Mouse (Mus musculus) midbrain, embryonic 13.5 days (tissue): ENCODE measurements at regions not wholly inside any gene's neighbourhood (a gene's known extent, or its start where the extent isn't known, plus 50 kb on each side); places are given as distances from the start of the nearest gene placed in this dataset.

Experiments
- ATAC-seq: fragments of 200-750 bp; cut with Nextera tagmentation; 2 replicates; pipeline ENCODE4 v1.8.0; 2017; ENCODE audit warnings: mild to moderate bottlenecking, moderate TSS enrichment, moderate library complexity
- H3K27ac ChIP-seq: fragments of 300-500 bp; sonication (generic); 2 replicates; pipeline ENCODE4 v1.5.1; 2015; ENCODE audit warnings: inconsistent platforms, mild to moderate bottlenecking, moderate library complexity
- H3K27me3 ChIP-seq: fragments of 300-500 bp; sonication (generic); 2 replicates; pipeline ENCODE4 v1.6.1; 2015; ENCODE audit warnings: mild to moderate bottlenecking, inconsistent platforms
- H3K36me3 ChIP-seq: fragments of 300-500 bp; sonication (generic); 2 replicates; pipeline ENCODE4 v1.6.1; 2015; ENCODE audit warnings: mild to moderate bottlenecking, inconsistent platforms
- H3K4me1 ChIP-seq: fragments of 300-500 bp; sonication (generic); replicated peaks from 2 replicates; pipeline ENCODE4 v1.6.1; 2015; ENCODE audit warnings: inconsistent platforms
- H3K4me2 ChIP-seq: fragments of 300-500 bp; sonication (generic); replicated peaks from 2 replicates; pipeline ENCODE4 v1.6.1; 2015; ENCODE audit warnings: moderate library complexity, mild to moderate bottlenecking, inconsistent platforms
- H3K4me3 ChIP-seq: fragments of 300-500 bp; sonication (generic); replicated peaks from 2 replicates; pipeline ENCODE4 v1.5.1; 2015; ENCODE audit warnings: mild to moderate bottlenecking, inconsistent platforms
- H3K9ac ChIP-seq: fragments of 300-500 bp; sonication (generic); replicated peaks from 2 replicates; pipeline ENCODE4 v1.6.1; 2015; ENCODE audit warnings: mild to moderate bottlenecking, inconsistent platforms
- H3K9me3 ChIP-seq: fragments of 300-500 bp; sonication (generic); 2 replicates; pipeline ENCODE4 v1.6.1; 2016; ENCODE audit warnings: mild to moderate bottlenecking, inconsistent platforms
- WGBS: fragments of 180-500 bp; shearing (Covaris S2); methylation state at CpG from one replicate; pipeline ENCODE4 v1.1.7; 2015; 5-methylcytosine and 5-hydroxymethylcytosine counted together

DNA sequence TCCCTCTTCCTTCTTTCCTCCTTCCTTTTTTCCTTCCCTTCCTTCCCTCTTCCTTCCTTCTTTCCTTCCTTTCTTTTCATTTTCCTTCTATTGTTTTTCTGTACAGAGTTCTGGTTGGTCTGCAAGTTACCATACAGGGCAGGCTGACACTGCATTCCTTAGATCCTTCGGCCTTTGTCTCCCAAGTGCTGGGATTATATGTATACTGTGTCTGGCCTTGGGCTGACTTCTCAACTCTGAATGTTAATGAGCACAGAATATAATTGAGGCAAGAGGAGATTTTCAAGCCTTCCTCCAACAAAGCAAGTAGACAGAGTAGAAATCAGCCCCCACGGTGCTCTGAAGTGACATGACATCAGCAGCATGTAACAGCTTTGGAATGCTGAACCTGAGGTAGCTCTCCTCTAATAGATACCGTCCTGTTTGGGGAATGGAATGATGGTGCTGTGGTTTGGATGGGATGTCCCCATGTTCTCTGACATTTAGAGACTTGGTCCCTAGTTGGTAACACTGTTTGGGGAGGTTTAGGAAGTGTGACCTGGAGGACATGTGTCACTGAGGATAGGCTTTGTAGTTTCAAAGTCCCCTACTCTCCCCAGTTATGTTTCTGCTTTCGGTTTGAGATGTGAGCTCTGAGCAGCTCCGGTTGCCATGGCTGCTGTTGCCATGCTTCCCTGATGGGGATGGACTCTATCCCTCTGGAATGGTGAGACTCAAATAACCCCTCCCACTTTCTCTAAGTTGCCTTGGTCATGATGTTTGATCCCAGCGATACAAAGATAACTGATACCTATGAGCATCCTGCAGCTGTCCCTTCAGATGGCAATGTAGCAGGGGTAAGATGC lies 178.1 kb downstream of the Dact1 start:
- no peak overlapping the region; the same call in 1 of the 2 replicates for H3K4me2 ChIP-seq
- H3K4me3 ChIP-seq, result no peak overlapping the region
- H3K27me3 ChIP-seq, result 0 out of 2 replicates have a peak, but pooled peaks cover 2% of the 10 kb centered on the region
- H3K4me1 ChIP-seq, result peaks cover 12% of the 10 kb centered on the region
- H3K9me3 ChIP-seq, result no peaks in the 10 kb centered on the region
- H3K9ac ChIP-seq, result no peak overlapping the region
- WGBS, result 32% methylated on average over 6 of the region's 6 CpGs
- H3K27ac ChIP-seq, result peak overlapping the region; percentile 60; the same call in 1 of the 2 replicates
- no peaks in the 10 kb centered on the region for H3K36me3 ChIP-seq
- ATAC-seq, result peak; percentile 70; the same call in 1 of the 2 replicates

DNA sequence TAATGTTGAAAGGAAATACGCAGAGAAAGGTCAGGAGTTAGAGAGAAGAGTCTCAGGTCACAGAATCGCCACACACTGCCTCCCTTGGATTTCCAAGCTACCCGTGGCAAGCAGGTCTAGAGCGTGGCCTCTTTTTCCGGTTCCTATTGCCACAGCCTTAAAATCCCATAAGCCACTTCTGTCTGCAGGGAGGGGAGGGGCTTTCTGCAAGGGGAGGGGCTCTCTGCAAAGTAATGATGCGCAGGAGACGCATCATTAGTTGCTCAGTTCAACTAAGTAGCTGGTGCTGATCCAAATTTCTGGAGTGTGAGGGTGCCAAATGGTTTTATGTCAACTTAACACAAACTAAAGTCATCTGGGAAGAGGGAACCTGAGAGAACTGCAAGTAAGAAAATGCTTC lies 179.6 kb downstream of the Dact1 start:
- Histone ChIP-seq H3K36me3 (no peaks in the 10 kb centered on the region), H3K27me3 (no peaks in the 10 kb centered on the region), H3K27ac (no peak overlapping the region), H3K4me1 (peaks cover 16% of the 10 kb centered on the region), H3K9me3 (no peaks in the 10 kb centered on the region), H3K4me3 (no peak overlapping the region), H3K9ac (no peak overlapping the region), H3K4me2 (no peak overlapping the region)
- WGBS, result 90% methylated on average over 7 of the region's 7 CpGs
- ATAC-seq, result no peak

DNA sequence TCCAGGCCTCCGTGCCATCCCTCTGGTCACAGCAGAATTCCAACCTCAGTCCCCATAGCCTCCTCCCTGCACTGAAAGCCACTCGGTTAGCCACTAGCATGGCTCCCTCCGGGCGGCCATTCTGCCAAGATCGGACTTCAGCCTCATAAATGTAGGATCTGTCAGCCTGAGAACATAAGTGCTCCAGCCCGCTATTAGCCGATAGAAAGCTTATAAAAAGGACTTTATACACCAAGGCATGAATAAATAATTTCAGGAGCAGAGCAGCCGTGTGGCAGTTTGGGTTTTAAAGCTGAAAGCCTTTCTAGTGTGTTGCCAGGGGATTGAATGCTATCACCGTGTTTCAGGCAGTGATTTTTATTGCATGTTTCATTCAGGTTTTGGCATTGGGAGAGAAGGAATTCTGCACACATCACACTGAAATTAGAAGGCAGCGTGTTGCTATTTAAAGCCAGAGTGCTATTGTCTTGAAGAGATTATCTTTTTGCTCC lies 185.2 kb downstream of the Dact1 start:
- no peaks in the 10 kb centered on the region for H3K36me3 ChIP-seq
- no peaks in the 10 kb centered on the region for H3K9me3 ChIP-seq
- no peaks in the 10 kb centered on the region for H3K27me3 ChIP-seq
- no peak overlapping the region for H3K4me3 ChIP-seq
- 0 out of 2 replicates have a peak overlapping the region, but pooled peaks have one; percentile 12 for H3K9ac ChIP-seq
- peak; percentile 70 for ATAC-seq
- WGBS, result 38% methylated on average over 10 of the region's 10 CpGs
- peak overlapping the region; percentile 39 for H3K4me2 ChIP-seq
- peak overlapping the region; percentile 86 for H3K27ac ChIP-seq
- H3K4me1 ChIP-seq, result peaks cover 19% of the 10 kb centered on the region

DNA sequence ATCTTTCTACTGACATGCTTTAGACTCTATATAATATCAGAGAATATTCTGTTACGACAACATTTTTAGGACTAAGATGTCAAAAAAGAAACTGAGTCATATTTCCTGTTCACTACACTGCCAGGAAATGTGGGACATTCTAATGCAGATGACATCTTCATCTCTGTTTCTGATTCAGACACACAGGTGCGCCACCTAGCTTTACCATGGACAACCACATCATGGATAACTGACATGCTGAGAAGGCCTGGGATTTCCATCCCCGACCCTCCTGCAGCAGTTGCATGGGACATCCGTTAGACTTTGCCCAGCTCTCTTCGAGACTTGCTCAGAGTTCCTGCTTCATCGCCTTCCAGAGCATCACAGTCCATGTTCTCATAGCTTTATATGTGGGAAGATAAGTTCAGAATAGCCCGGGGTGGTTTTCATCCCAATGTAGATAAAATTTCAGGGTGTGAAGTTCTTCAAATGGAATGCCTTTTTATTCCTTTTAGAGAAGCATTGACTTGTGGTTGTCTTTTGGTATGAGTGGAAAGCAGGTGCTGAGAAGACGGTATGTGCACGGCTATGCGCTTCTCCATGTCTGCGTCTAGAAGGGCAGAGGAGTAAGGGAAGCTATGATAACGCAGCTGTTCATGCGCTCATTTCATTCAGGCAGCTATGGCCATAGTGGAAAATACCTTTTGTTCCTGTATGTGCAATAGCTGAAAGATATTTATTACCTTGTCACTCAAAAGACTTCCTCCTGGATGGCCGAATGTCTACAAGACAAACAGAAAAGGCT lies 188.8 kb downstream of the Dact1 start:
- peaks cover 23% of the 10 kb centered on the region for H3K4me1 ChIP-seq
- WGBS, result 77% methylated on average over 14 of the region's 14 CpGs
- H3K9ac ChIP-seq, result no peak overlapping the region
- no peaks in the 10 kb centered on the region for H3K36me3 ChIP-seq
- no peak overlapping the region for H3K4me2 ChIP-seq
- no peak overlapping the region for H3K27ac ChIP-seq
- H3K9me3 ChIP-seq, result no peaks in the 10 kb centered on the region
- no peak for ATAC-seq
- H3K4me3 ChIP-seq, result no peak overlapping the region
- H3K27me3 ChIP-seq, result no peaks in the 10 kb centered on the region

DNA sequence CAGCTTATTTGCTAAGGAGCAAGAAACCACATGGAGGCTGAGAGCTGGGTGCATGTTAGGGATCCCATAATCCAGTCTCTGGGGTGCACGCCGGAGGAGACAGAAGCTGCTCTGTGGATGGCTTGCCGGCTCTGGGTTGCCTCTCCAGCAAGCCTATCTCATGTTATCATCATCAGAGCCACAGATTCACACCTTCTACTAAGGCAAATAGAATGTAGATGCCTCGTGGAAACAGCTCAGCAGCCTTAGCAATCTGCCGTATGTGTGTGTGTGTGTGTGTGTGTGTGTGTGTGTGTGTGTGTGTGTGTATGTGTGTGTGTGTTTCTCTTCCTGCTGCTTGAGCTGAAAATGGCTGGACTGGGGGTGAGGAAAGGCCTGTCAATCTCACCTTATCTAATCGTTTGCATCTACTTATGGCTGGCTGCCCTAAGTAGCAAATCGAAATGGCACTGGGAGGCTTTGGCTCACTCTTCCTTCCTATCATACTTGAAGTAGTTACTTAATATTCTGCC lies 191.7 kb downstream of the Dact1 start:
- Histone ChIP-seq H3K27me3 (no peaks in the 10 kb centered on the region), H3K27ac (0 out of 2 replicates have a peak overlapping the region, but pooled peaks have one; percentile 25), H3K9me3 (no peaks in the 10 kb centered on the region), H3K36me3 (no peaks in the 10 kb centered on the region), H3K4me1 (peaks cover 4% of the 10 kb centered on the region; the same call in 1 of the 2 replicates), H3K9ac (no peak overlapping the region), H3K4me2 (no peak overlapping the region), H3K4me3 (no peak overlapping the region)
- ATAC-seq, result no peak
- WGBS, result 55% methylated on average over 7 of the region's 7 CpGs

DNA sequence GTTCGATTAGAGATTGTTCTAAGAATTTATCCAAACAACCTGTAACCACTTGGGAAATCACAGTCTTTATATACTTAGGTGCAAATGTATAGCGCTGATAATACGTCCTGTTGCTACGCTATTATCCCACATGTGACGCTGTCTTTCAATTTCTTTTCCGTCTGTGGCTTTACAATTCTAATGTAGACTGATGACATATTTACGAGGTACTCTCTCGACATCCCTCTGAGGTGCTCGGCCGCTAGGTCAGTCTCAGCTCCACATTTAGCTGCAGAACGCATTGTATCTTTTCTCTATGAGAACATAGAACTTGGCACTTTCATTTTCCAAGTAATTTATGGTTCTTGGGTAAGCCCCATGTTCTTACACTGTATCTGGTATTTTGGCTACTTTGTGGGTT lies 193.6 kb downstream of the Dact1 start:
- no peaks in the 10 kb centered on the region for H3K9me3 ChIP-seq
- no peak overlapping the region for H3K27ac ChIP-seq
- peaks cover 4% of the 10 kb centered on the region; the same call in 1 of the 2 replicates for H3K4me1 ChIP-seq
- no peaks in the 10 kb centered on the region for H3K27me3 ChIP-seq
- H3K4me3 ChIP-seq, result no peak overlapping the region
- no peak overlapping the region for H3K9ac ChIP-seq
- H3K36me3 ChIP-seq, result no peaks in the 10 kb centered on the region
- no peak overlapping the region for H3K4me2 ChIP-seq
- WGBS, result 78% methylated on average over 11 of the region's 11 CpGs
- ATAC-seq, result no peak

DNA sequence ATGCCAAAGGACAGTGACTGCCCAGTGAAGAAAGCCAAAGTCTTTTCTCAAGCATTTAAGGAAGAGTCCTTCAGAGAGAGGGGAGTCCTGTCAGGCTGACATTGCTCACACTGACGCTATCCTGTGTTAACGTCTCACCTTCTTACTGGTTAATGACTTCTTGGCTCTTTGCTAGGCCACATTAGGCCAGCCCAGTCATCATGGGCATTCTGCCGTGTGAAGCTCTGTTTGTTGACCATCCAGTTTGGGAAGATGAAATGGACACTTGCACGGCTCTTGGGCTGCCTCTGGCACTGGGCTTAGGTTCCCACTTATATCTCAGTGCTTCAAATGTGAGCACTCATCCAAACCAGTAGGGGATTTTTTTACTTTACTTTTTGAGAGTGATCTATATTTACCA lies 196.5 kb downstream of the Dact1 start:
- 77% methylated on average over 4 of the region's 4 CpGs for whole genome bisulfite sequencing
- H3K4me2 ChIP-seq, result no peak overlapping the region
- H3K36me3 ChIP-seq, result no peaks in the 10 kb centered on the region
- no peak for ATAC-seq
- peaks cover 2% of the 10 kb centered on the region; the same call in 1 of the 2 replicates for H3K4me1 ChIP-seq
- no peak overlapping the region for H3K9ac ChIP-seq
- no peaks in the 10 kb centered on the region for H3K27me3 ChIP-seq
- no peak overlapping the region for H3K27ac ChIP-seq
- H3K4me3 ChIP-seq, result no peak overlapping the region
- no peaks in the 10 kb centered on the region for H3K9me3 ChIP-seq

DNA sequence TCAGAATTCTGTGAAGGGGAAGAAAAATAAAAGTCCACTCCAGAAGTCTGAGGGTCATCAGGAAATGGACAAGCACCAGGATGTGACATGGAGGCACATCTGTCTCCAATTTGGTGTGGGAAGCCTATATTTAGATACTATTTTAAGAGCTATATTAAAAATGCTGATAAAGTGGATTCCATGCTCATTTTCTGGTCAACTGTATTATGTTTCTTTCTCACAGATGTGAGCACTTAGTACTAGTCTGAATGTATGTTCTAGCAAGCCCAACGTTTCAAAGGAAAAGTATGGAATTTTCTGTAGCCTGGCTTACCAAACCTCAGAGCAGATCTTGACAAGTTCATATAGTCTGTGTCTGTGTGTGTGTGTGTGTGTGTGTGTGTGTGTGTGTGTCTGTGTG lies 197.0 kb downstream of the Dact1 start:
- ATAC-seq, result no peak
- no peak overlapping the region for H3K27ac ChIP-seq
- no peak overlapping the region for H3K4me2 ChIP-seq
- H3K27me3 ChIP-seq, result no peaks in the 10 kb centered on the region
- no peaks in the 10 kb centered on the region for H3K4me1 ChIP-seq
- WGBS, result 93% methylated on average over 1 of the region's 1 CpGs
- no peaks in the 10 kb centered on the region for H3K36me3 ChIP-seq
- no peak overlapping the region for H3K9ac ChIP-seq
- H3K9me3 ChIP-seq, result no peaks in the 10 kb centered on the region
- no peak overlapping the region for H3K4me3 ChIP-seq

DNA sequence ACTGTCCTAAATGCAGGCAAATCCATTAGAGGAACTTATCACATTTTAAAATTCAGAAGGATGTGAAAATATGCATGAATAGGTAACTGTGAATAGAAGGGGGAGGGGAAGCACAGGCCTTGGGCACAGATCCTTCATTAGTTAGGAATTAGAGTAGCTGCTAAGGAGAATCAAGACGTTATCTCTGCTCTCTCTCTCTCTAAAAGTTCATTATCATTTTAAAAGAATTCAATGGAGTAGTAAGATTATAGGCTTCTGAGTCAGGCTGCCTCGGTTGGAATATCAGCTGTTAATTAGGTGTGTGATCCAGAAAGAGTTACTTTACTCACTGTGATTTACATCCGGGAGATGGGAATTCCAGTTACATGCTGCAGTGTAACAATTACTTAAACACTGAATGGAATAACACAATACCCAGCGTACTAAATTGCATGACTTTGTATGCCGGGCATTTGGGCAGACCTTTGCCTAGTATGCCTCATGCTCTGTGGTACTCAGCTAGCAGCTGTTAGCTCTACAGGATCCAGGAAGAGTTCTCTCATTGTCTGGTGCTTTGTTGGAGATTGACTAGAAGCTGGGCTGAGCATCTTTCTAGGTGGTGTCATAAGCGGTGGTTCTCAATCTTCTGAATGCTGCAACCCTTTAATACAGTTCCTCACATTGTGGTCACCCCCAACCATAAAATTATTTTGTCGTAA lies 203.4 kb downstream of the Dact1 start:
- peak overlapping the region; percentile 33 for H3K27ac ChIP-seq
- H3K4me3 ChIP-seq, result no peak overlapping the region
- peaks cover 11% of the 10 kb centered on the region for H3K4me1 ChIP-seq
- no peak for ATAC-seq
- no peak overlapping the region for H3K9ac ChIP-seq
- H3K27me3 ChIP-seq, result no peaks in the 10 kb centered on the region
- H3K4me2 ChIP-seq, result no peak overlapping the region
- WGBS, result 40% methylated on average over 7 of the region's 7 CpGs
- no peaks in the 10 kb centered on the region for H3K9me3 ChIP-seq
- H3K36me3 ChIP-seq, result no peaks in the 10 kb centered on the region

DNA sequence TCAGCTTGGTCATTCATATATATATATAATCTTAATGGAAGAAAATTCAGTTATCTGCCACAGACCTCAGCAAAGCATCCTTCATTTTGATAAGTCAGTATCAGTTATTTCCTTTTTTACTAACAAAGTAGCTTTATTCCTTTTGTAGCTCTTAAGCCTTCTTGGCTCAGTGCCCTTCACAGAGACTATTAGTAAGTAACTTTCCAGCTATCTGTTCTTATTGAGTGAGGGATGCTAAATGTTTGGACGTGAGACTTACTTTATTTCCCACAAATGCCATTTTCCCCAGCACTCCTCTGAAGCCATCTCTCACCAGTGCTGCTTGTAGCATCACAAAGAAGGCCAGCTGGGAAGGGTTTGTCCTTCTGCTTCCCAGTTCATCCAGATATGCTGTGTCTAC lies 209.8 kb downstream of the Dact1 start:
- Histone ChIP-seq H3K4me2 (no peak overlapping the region), H3K27me3 (no peaks in the 10 kb centered on the region), H3K4me1 (0 out of 2 replicates have a peak, but pooled peaks cover 4% of the 10 kb centered on the region), H3K36me3 (no peaks in the 10 kb centered on the region), H3K4me3 (no peak overlapping the region), H3K27ac (no peak overlapping the region), H3K9ac (no peak overlapping the region), H3K9me3 (no peaks in the 10 kb centered on the region)
- WGBS, result 55% methylated on average over 1 of the region's 1 CpGs
- no peak for ATAC-seq

DNA sequence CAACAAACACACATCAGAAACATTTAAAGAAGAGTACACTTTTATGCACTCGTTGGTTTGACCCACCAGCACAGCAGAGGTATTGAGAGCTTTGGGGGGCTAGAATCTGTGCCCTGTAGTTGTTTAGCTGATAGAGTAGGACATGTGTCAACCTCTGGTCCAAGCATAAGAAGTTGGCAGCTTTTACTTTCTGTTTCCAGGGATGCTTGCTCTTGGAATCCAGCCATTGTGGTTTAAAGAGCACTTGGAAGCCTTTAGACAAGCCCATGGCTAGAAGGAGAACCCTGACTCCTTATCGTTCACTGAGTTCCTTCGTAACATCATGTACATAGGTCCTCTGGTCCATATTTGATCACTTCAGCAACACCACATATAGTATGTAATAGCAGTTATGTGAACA lies 212.3 kb downstream of the Dact1 start:
- Histone ChIP-seq H3K4me3 (no peak overlapping the region), H3K9ac (no peak overlapping the region), H3K36me3 (no peaks in the 10 kb centered on the region), H3K27me3 (no peaks in the 10 kb centered on the region), H3K4me2 (no peak overlapping the region), H3K9me3 (no peaks in the 10 kb centered on the region), H3K4me1 (peaks cover 19% of the 10 kb centered on the region), H3K27ac (no peak overlapping the region)
- 95% methylated on average over 3 of the region's 3 CpGs for WGBS
- no peak for ATAC-seq
